Mouse (Mus musculus): Measurements from ENCODE around the gene Tmem81. TPM values are rescaled to one million over a fixed set of nuclear protein-coding genes. Genes with fewer than 3 reads are reported as not detected.

Tmem81 gene
- total RNA-seq, 4 experiments from 2014 or later = 4.2 to 9.0 (median 7.1) TPM

DNA sequence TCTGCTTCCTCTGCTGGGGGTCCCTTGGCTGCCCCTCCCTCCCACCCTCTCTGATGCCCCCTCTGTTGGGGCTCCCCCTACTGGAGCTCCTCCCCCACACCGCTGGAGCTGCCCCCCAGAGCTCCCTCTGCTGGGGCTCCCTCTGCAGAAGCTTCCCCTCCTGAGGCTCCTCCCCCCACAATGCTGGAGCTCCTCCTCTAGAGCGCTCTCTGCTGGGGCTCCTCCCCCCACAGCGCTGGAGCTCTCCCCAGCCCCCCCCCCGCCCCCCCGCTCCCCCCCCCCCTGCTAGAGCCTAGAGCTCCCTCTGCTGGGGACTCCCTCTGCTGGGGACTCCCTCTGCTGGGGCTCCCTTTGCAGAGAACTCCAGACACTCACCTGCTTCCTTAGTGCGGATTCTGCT, 14.7 kb downstream of the Tmem81 start:
- DNase-seq = peak; percentile 37

DNA sequence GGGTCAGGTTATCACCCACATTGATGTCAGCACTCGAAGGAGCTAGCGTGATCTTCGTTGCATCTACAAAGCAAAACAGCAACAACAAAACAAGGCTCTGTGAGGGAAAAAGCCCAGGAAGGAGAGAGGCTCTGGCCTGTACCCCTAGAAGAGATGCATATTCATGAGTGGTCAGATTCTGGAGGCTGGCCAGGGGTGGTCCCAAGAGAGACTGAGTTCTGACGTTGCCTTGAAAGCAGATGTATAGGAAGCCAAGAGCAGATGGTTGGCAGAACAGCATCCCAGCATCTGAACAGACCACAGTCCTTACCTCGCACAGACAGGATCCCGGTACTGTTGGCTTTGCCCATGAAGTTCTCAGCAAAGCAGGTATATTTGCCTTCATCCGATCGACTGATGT, 17.0 kb downstream of the Tmem81 start:
- DNase-seq = no peak

DNA sequence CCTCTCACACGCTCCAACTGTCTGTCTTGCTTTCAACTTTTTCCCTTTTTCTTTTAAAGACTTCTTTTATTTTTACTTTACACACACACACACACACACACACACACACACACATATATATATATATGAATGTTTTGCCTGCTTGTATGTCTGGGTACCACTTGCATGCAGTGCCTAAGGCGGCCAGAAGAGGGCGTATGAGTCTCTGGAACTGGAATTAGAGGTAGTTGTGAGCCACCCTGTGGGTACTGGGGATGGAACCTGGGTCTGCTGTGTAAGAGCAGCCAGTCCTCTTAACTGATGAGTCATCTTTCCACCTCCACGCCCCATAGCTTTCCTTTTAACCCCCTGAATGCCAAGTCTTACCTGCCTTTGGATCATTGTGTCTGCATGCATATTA, 17.9 kb downstream of the Tmem81 start:
- DNase-seq = no peak

DNA sequence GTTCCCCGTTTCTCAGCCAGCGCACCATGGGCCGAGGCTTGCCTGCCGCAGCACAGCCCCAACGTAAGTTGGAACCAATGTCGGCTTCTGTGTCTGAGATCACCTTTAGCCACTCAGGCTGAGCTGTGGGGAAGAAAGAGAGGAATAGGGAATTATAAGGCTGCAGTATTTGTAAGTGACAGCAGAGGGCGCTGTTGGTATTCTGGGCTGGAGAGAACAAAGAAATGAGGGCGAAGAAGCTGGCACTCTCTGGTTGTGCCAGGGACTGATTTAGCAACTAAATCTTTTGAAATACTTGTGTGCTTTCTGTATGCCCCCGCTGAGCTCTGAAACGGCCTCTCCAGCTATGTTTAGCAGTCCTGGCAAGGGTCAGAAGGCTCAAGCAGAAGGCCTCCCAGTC, 19.8 kb downstream of the Tmem81 start:
- DNase-seq = peak; percentile 27

DNA sequence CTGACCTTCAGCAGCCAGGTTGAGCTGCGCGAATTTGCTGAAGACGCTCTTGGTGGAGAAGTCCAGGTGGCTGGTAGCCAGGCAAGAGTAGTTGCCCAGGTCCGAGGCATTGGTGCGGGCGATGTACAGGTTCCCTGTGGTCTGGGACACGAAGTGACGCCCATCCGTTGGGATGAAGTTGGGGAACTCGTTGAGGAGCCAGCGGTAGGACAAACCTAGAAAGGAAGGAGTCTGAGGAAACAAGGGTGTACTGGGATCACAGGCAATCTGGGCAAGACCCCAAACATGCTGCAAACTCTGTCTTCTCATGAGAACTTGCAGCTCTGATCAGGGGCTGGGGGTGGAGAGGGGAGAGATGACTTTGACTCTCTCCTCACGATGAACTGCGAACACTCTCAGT, 22.0 kb downstream of the Tmem81 start:
- DNase-seq = no peak

DNA sequence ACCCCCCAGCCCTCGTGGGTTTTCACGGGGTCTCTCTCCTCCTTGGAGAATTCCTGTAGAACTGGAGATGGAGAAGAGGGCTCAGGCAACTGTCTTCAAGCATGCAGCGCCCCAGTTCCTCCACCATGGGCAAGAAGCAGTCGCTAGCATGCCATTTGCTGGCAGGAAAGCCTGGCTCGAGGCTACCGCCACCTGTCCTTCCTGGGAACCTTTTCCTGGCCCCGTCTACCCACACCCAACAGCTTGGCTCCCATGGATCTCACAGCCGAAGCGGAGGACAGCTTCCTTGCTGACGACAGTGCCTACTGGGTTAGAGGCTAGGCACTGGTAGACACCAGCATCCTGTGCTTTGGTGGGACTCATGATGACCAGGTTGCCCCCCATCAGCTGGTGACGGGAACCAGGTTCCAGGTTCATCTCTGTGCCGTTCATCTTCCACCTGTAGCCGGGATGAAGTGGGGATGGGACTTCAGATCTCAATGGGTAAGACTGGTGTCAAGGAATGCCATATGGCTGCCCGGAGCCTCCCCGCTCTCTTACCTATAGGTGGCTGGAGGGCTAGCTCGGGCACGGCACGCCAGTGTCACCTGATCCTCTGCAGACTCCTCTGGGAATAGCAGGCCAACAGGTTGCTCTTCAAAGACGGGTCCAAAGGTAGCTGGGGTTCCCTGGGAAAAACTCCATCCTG, 22.8 kb downstream of the Tmem81 start:
- no peak for DNase-seq

DNA sequence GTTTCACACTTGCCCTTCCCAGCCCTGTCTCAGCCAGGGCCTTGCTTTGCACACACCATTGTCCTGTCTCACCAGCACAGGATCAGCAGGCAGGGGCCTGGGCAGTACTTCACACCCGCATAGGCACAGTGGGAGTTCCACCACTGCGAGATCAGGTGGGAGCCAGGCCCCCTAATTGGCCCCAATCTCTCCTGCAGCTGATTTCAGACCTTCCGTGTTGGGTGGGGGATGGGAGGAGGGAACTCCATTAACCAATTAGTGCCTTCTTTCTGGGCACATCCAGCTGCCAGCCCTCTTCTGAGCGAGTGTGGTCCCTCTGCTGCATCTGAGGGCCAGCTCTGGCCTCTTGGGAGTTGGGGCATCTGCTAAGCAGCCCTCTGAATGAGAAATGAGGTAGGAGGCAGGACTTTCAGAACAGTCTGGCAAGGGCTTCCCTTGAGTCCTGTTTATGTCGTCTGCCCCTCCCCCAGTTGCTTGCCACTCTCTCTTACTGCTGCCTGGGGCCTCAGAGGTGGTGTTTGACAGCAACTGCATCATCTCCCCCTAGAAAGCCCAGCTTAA, 24.7 kb downstream of the Tmem81 start:
- DNase-seq = no peak

DNA sequence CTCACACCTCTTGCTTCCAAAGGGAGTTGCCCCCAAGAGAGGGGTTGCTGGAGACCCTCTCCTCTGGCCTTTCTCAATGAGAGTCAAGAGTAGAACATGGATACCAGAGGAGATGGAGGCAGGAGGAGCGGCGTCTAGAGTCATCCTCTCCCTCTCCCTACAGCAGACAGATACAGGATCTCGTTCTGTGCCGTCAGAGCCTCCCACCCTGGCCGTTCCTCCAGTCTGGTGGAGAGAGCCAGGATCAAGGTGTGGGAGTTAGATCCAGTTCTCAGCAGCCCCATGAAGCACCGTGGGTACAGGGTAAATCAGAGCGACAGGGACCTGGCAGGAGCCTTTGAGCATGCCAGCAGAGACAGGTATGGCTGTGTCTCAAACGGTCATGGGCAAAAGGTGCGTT, 26.5 kb downstream of the Tmem81 start:
- DNase-seq = no peak

DNA sequence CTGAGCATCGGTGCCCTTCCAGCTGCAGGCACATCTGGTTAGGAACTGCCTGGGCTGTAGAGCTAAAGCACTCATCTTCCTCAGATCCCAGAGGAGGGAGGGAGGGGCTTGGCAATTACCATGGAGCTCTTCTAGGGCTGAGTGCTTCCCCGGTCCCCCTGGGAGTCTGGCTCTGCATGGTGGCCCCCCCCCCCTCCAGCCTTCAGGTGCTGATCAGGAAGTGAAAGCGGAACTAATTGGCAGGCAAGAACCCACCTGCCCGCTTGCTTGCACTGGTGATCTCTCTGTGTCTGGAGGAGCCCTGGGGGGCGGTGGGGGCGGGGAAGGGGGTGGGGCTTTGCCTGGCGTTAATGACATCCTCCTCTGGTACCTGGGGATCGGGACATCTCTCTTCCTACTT, 27.8 kb downstream of the Tmem81 start:
- DNase-seq = no peak

DNA sequence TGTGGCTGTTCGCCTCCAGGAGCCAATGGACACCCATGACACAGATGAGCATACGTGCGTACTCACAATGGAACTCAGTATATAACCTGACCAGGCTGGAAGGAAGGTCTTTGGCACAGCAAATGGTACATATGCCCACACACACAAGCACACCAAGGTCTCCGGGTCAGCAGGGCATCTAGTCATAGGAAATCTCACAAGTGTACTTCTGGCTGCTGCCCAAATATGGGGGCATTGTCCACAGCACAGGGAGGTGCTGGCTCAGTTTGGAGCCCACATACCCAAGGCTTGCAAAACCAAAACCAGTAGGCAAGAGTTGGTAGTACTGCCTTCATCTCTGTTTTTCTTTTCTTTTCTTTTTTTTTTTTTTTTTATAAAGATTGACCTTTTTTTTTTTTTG, 29.5 kb downstream of the Tmem81 start:
- no peak for DNase-seq

DNA sequence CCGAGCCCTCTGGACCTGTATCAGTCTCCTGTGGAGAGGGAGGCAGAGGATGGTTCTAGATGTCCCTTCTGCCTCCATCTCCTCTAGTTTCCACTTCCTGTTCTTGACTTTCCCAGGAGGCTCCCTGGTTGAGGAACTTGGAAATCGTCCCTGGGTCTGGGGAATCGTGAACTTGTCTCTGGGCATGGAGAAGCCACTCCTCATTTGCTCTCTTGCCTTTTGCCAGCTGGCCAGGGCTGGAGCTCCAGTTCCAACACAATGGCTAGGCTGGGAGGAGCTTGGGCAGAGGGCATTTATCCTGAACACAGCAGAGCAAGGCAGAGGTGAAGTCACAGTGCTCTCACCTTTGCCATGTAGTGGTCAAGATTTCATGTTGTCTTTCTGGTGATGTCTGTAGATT, 30.4 kb downstream of the Tmem81 start:
- no peak for DNase-seq

DNA sequence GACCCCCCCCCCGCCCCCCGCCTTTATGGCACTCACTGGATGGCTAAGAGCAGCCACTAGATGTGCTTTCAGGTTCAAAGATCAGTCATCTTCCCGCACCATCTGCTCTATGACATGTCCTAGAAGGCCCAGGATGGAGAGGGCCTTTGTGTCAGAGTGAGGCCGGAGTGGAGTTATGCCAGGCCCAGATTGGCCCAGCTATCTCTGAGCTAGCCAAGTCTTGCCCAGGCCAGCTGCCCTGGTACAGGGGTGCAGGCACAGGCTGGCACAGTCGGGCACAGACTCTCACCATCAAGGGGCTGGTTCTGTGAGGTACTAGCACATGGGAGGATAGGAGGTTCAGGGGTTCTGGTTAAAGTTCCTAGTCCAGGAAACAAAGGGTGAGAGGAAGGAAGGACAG, 31.7 kb downstream of the Tmem81 start:
- DNase-seq = no peak

DNA sequence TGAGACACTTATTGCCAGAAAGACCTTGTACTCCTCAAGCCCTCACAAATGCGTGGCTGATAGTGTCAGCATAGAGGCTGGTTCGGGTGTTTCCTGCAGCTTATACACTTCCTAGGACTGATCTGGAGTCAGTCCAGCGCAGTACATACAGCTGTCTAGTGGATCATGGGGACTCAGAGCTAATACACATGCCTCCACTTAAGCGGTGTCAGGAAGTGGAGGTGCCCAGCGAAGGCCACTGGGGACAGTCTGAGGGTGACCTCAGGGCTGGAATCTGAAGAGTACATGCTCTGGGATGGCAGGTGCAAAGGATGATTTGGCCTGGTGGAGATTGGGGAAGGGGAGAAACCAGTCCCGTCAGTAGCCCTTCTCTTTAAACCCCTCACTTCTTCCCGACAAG, 34.7 kb downstream of the Tmem81 start:
- DNase-seq = no peak

DNA sequence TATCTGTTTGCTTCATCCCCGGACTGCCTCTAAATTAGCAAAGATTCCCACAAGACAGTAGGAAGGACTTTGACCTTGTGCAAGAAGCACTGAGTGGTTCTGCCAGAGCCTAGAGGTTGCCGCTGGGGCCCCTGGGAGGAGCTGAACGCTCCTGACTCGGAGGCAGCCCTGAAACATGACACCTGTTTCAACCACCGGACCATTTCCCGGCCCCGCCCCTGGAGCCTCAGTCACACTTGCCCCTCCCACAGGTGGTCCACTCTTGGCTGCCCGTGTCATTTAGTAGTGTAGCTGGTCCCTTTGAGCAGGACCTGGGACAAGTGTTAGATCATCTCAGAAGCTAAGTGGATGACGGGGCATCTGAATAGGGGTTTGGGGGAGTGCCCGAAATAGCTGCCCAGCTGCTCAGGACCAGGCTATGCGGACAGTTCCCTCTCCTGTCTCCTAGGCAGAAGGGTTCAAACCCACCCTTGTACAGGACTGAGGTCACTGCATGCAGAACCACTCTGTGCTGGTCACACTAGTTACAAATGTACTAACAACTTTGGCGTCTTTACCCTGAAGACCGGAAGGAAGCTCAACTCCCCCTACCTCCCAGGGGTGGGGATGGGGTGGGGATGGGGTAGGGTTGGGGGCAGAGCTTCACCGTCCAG, 35.3 kb downstream of the Tmem81 start:
- no peak for DNase-seq

DNA sequence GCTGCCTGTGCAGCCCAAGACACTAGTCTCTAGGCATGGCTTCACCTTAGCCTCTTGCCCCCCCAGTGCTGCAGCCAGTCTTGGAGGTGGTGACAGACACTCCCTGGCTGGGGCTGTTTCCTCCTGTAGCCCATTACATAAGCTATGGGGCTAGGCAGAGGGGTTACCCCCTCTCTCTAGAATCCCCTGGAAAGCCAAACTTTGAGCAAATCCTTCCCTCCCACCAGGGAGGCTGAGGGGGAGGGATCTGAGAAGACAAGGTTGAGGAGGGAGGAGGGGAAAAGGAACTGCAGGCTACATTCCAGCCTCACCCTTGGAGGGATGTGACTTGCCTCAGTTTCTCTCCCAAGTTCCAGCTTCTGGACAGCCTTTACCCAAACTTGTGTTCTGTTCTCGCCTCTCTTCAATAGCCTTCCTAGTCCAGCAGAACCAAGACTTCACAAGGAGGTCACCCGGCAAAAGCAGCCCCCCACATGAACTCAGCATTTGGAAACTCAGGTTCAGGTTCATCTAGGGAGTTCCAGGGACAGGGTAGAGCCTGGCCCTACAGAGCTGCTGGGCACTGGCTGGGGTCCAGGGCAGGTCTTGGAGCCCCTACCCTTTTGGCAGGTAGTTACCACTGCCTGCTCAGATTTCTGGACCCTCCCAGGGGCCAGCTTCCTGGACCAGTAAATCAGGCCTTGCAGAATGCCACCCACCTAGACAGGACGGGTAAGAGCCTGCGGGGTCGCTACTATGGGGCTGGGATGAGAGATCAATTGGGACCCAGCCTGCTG, 36.0 kb downstream of the Tmem81 start:
- no peak for DNase-seq

DNA sequence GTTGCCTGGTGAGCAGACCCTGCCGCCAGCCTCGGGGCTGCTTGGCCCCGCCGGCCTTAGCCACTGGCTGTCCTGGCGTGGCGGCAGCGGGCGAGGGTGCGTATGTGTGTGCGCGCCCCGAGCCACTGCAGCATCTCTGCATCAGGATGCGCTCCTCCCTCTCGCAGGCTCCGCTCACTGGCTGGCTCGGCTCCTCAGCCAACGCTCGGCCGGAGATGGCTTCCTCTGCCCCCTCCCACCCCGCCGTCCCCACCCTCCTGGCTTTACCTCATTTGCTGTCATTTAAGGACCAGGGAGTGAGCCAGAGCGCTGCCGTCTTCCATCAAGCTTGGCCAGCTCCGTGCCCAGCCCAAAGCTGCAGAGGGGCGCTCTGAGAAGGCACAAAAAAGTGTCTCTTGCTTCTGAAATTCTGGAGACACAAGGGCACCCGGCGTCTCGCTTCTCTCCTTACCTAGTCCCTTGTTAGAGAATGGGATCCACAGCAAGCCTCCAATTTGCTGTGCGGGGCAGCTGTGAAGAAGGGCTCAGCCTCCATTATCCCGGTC, 36.8 kb downstream of the Tmem81 start, which contains the start of gene Cntn2:
Gene Cntn2, minus strand, starts transcription at position 495 of the 545 bp plus-strand sequence.
- DNase-seq = no peak

DNA sequence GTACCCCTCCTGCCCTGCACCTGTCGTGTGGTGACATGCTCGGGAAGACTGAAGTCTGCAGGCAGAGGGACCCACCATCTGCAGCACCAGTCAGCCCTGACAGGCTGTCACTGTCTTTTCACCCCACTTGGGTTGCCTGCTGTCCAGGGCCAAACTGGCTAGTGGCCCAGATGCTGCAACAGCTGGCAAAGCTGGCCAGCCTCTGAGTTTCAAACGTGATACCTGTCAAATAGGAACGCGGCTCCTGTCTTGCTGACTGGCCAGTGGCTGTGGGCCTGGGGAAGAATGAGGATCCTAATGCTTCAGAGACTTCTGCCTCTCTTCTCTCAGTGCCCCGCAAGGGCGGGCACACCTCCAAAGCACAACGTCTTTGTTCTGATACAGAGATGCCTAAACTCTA, 37.8 kb downstream of the Tmem81 start:
- DNase-seq = no peak

DNA sequence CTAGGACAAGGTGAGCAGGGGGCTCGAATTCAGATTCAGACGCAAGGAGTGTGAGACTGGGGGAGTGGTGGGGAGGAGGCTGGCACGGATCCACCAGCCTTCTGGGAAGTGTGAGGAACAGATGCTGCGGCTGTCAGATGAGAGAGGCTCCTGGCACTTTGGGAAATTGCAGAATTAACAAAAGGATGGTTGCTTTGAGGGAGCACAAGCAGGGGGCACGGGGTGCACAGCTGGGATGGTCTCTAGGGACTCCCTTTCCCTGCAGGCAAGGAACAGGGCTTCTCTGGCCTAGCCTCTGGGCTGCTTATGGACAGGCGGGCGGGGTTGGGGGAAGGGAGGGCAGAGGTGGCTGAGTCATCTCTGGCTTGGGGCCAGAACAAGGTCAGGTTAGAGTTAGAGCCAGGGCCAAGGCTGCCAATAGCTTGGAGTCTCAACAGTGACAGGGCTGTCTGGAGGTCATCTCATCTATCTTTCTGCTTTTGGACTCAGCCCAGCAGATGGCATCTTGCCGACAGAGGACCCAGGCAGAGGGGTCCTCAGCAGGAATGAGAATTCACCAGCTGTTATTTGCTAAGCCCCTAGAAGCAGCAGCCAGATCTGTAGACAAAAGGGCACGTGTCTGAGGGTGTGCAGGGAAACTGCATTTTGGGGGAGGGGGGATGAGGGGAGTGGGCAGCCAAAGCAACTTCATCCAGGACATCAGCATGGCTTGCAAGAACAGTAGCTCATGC, 52.0 kb downstream of the Tmem81 start:
- peak; percentile 81 for DNase-seq
